Mouse (Mus musculus): ENCODE measurements around the gene Gcnt1. TPM values are rescaled to one million over a fixed set of nuclear protein-coding genes. Genes with fewer than 3 reads are reported as not detected.

The Gcnt1 gene
- polyA plus RNA-seq, 1 experiment from 2014 or later, result 62.8 TPM

DNA sequence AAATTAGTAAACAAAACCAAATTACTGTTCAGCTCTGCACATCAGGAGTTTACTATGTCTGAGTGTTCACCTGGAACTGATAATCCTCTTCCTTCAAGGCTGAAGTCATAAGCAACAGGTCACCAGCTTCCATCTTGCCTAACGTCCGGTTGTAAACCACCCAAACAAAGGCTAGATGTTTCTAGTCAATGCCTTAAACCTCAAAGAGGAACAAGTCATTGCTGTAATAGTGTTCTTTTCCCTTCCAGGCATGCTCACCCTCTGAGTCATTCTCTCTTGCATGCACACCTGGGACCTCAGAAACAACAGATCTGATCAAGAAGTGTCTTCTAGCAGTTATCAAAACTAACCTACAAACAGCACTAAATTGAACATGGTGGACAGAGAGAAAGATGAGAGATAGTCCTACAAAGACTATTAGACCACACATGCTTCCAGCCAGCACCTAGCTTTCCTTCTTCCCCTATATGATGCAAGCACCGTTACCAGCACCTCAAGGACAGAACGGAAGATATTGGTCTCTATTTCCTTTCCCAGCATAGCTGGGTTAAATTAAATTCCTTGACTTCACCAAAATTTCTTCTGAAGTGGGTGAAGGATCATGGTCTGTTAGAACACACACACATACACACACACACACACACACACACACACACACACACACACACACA is 94.1 kb downstream of the Gcnt1 start:
- no peak for DNase-seq (ENCODE audit: low spot score)
- Histone ChIP-seq H3K9ac (ENCODE audit: low read depth, low read length) (no peak overlapping the region), H3K9me3 (replicated peaks; ENCODE audit: low read length) (no peaks in the 10 kb centered on the region), H3K4me3 (replicated peaks; ENCODE audit: low read depth, low read length) (no peak overlapping the region), H3K27ac (no peak overlapping the region), H3K4me1 (replicated peaks; ENCODE audit: insufficient read depth, low read length) (no peaks in the 10 kb centered on the region), H3K27me3 (ENCODE audit: insufficient read depth, low read length) (no peaks in the 10 kb centered on the region), H3K4me2 (ENCODE audit: low read length) (no peak overlapping the region), H3K36me3 (ENCODE audit: insufficient read depth, low read length) (no peaks in the 10 kb centered on the region)
- TF ChIP-seq CTCF (IDR thresholded peaks at IDR 0.05; ENCODE audit: low read depth), result no peak
- no peak for ATAC-seq (replicated peaks; ENCODE audit: low FRiP score, low read depth)
- 91% methylated on average over 4 of the region's 4 CpGs for WGBS

Other genes starting within 250 kb of the Gcnt1 start
- gene Rfk, start 21.2 kb upstream of the Gcnt1 start, polyA plus RNA-seq (2015; fragmentation: Nextera tagmentation; extraction: Ambion mirVana), result 97.5 and 103 TPM in 2 replicates